Mouse (Mus musculus) bone marrow macrophage, adult 2 months (primary cell): ENCODE results near the gene Fam32a.

ENCODE experiments used
- CTCF ChIP-seq: IDR thresholded peaks from 2 replicates; pipeline ENCODE4 v1.5.1; 2012; ENCODE audit warnings: low read depth, mild to moderate bottlenecking, low read length, moderate library complexity
- POLR2A ChIP-seq: IDR thresholded peaks from 2 replicates; pipeline ENCODE4 v1.6.1; 2012; ENCODE audit warnings: mild to moderate bottlenecking, low read depth, low read length, borderline replicate concordance

DNA sequence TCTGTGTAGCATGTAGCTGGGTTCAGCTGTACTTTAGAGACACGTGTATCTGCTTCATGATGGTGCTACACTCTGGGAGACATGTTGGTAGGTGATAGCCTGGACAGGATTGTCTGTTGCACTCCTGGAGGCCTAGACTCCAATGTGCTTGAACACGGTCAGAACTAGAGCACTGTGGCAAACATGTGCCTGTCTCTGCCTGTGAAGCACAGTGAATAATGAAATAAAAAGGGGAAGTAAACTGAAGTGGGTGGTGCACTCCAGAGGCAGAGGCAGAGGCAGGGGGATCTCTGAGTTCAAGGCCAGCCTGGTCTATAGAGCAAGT lies 29.4 kb upstream of the Fam32a start:
- TF ChIP-seq POLR2A: no peak
- TF ChIP-seq CTCF: no peak
